Mouse (Mus musculus) midbrain, embryonic 12.5 days (tissue): ENCODE measurements around the gene Odam. TPM values are rescaled to one million over a fixed set of nuclear protein-coding genes. Genes with fewer than 3 reads are reported as not detected.

Experiments
- ATAC-seq: fragments of 200-750 bp; cut with Nextera tagmentation; 2 replicates; pipeline ENCODE4 v1.8.0; 2017; ENCODE audit warnings: low read depth, moderate TSS enrichment, moderate library complexity; ENCODE audit not compliant: low FRiP score
- H3K27ac ChIP-seq: fragments of 300-500 bp; sonication (generic); replicated peaks from 2 replicates; pipeline ENCODE4 v1.5.1; 2016; ENCODE audit warnings: mild to moderate bottlenecking
- H3K27me3 ChIP-seq: fragments of 300-500 bp; sonication (generic); 2 replicates; pipeline ENCODE4 v1.6.1; 2016; ENCODE audit warnings: mild to moderate bottlenecking
- H3K36me3 ChIP-seq: fragments of 300-500 bp; sonication (generic); 2 replicates; pipeline ENCODE4 v1.6.1; 2016
- H3K4me1 ChIP-seq: fragments of 300-500 bp; sonication (generic); 2 replicates; pipeline ENCODE4 v1.6.1; 2016
- H3K4me2 ChIP-seq: fragments of 300-500 bp; sonication (generic); replicated peaks from 2 replicates; pipeline ENCODE4 v1.6.1; 2016; ENCODE audit warnings: mild to moderate bottlenecking, moderate library complexity
- H3K4me3 ChIP-seq: fragments of 300-500 bp; sonication (generic); 2 replicates; pipeline ENCODE4 v1.5.1; 2016; ENCODE audit warnings: mild to moderate bottlenecking
- H3K9ac ChIP-seq: fragments of 300-500 bp; sonication (generic); replicated peaks from 2 replicates; pipeline ENCODE4 v1.6.1; 2016; ENCODE audit warnings: mild to moderate bottlenecking, moderate library complexity
- H3K9me3 ChIP-seq: fragments of 300-500 bp; sonication (generic); 2 replicates; pipeline ENCODE4 v1.6.1; 2016; ENCODE audit warnings: mild to moderate bottlenecking
- WGBS: fragments of 180-500 bp; shearing (Covaris S2); methylation state at CpG from one replicate; pipeline ENCODE4 v1.1.7; 2016; 5-methylcytosine and 5-hydroxymethylcytosine counted together
- polyA plus RNA-seq: library from polyadenylated mRNA; unstranded; fragments of >200 nt; fragmentation: Nextera tagmentation; extraction: Ambion mirVana; gene quantifications from 2 replicates; pipeline ENCODE4 v1.2.1, GENCODE M21; 2016

Gene Odam
- polyA plus RNA-seq = not detected in 2 replicates

DNA sequence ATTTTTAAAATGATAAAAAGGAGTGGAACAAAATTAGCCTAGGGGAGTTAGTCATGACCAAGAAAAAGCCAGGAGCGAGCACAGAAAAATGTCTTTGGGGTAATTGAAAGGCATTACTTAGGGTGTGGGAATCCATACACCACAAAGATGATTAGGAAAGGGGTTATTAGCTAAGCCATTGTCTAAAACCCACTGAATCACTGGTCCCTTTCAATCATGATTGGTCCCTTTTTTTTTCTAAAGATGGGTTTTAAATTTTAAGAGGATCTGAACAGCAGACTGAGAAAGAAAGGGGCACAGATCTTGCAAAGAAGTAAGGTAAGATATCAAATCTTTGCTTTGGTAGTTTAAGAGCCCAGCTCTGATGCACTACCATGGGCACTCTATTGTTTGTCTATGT, at the start of gene Odam:
TSS of gene Odam (plus strand) at position 301 of the 400 bp plus-strand sequence.
- no peak within 1 kb of the TSS for H3K4me3 ChIP-seq
- H3K9me3 ChIP-seq = no peaks in the 10 kb centered on the region
- 77% methylated on average over 1 of the region's 1 CpGs for WGBS

DNA sequence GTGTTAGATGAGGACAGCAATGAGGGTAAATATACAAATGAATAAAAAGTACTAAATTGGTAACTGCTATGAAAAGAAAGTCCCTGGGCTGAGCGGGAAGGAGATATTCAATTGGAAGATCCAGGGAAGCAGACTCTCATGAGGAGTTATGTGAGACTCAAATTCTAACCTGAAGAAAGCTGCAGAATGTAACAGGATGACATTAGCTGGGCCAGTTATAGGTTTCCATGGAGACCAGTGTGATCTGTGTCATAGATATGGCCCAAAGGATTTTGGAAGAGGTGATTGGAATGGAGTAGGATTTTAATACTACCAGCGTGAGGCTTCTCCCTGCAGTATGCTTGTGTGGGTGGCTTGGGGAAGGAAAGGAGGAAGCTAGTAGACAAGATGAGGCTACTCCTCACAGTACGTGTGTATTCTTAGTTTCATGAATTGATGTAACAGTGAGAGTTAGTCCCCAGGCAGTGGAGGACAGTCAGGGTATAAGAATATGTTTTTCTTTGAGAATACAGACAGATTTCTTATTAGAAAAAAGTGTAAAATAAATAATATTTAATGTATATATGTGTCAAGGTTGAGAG, 29.6 kb upstream of the Odam start:
- WGBS = 76% methylated on average over 3 of the region's 3 CpGs
- no peak for ATAC-seq
- no peaks in the 10 kb centered on the region for H3K27me3 ChIP-seq

More for the DNA sequence above, at the start of gene Odam:
- no peak for ATAC-seq
- no peak within 1 kb of the TSS for H3K4me2 ChIP-seq
- H3K9ac ChIP-seq = no peak within 1 kb of the TSS
- no peaks in the 10 kb centered on the region for H3K36me3 ChIP-seq
- H3K27me3 ChIP-seq = no peaks in the 10 kb centered on the region
- H3K27ac ChIP-seq = no peak within 1 kb of the TSS
- no peaks in the 10 kb centered on the region for H3K4me1 ChIP-seq

DNA sequence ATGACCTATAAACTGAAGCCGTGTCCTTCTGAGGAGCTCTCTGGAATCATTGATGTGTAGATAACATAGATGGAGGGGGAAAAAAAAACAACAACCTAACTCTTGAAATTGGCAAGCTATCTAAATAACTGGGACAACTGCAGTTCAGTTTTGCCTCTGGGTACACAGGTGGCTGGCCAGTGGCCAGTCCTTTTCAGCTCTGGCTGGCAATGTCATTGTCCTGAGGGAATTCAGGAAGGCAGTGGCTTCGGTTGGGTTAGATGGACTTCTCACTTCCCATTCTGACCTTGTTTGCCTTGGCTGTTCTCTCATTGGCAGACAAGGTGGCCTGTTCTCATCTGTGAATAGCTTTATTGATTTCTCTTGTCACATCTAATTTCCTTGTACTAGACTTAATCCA, 14.7 kb upstream of the Odam start:
- no peak overlapping the region for H3K9ac ChIP-seq
- H3K36me3 ChIP-seq = no peaks in the 10 kb centered on the region
- no peak overlapping the region for H3K27ac ChIP-seq
- no peak overlapping the region for H3K4me2 ChIP-seq
- 70% methylated on average over 2 of the region's 2 CpGs for WGBS
- H3K9me3 ChIP-seq = no peaks in the 10 kb centered on the region
- no peak for ATAC-seq
- no peak overlapping the region for H3K4me3 ChIP-seq
- no peaks in the 10 kb centered on the region for H3K27me3 ChIP-seq
- H3K4me1 ChIP-seq = no peaks in the 10 kb centered on the region

More for the DNA sequence above, 29.6 kb upstream of the Odam start:
- H3K4me1 ChIP-seq = no peaks in the 10 kb centered on the region
- no peaks in the 10 kb centered on the region for H3K9me3 ChIP-seq
- no peaks in the 10 kb centered on the region for H3K36me3 ChIP-seq
- no peak overlapping the region for H3K9ac ChIP-seq
- no peak overlapping the region for H3K27ac ChIP-seq
- no peak overlapping the region for H3K4me2 ChIP-seq
- H3K4me3 ChIP-seq = no peak overlapping the region

DNA sequence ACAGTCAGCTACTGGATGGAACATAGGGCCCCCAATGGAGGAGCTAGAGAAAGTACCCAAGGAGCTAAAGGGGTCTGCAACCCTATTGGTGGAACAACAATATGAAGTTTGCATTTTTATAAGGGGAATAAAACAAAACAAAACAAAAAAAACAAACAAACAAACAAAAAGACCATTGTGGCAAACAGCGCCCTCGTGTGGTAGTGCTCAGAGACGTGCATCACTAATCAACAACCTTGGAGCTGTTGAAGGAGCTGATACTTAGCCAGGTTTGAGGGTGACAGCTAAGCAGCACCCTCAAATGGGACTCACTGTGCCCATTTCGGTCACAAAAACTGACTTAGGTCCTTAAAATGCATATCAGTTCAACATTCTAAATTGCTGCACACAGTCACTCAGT, 13.4 kb upstream of the Odam start:
- H3K9me3 ChIP-seq = no peaks in the 10 kb centered on the region
- ATAC-seq = no peak
- H3K4me1 ChIP-seq = no peaks in the 10 kb centered on the region
- H3K4me2 ChIP-seq = no peak overlapping the region
- no peak overlapping the region for H3K27ac ChIP-seq
- H3K27me3 ChIP-seq = no peaks in the 10 kb centered on the region
- 32% methylated on average over 4 of the region's 4 CpGs for WGBS
- H3K9ac ChIP-seq = no peak overlapping the region
- H3K36me3 ChIP-seq = no peaks in the 10 kb centered on the region
- H3K4me3 ChIP-seq = no peak overlapping the region

DNA sequence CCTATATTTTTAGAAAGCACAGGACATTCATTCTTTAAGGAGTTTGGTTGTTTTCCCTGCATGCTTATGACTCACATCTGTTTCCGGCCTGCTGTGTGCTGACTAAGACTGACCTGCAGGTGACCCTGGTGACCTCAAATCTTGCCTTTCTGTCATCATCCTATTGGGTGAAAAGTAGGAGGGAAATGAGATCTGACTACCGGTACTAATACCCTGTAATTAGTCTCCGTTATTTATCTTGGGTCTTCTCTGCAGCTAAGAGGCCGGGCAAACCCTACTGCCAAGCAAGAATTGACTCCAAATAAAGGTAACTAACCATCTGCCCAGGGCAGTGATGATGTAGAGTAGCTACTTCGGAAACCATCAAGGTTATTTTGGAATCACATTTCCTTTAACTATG, 40.5 kb downstream of the Odam start, which contains the start of gene Csn3:
TSS of gene Csn3 (plus strand) at position 208 of the 400 bp plus-strand sequence.
- H3K4me3 ChIP-seq = no peak within 1 kb of the TSS
- no peak; the same call in 1 of the 2 replicates for ATAC-seq
- no peaks in the 10 kb centered on the region for H3K4me1 ChIP-seq
- no peak within 1 kb of the TSS for H3K27ac ChIP-seq
- H3K4me2 ChIP-seq = no peak within 1 kb of the TSS
- no peaks in the 10 kb centered on the region for H3K9me3 ChIP-seq
- H3K27me3 ChIP-seq = no peaks in the 10 kb centered on the region
- WGBS = 28% methylated on average over 5 of the region's 5 CpGs
- no peak within 1 kb of the TSS for H3K9ac ChIP-seq
- no peaks in the 10 kb centered on the region for H3K36me3 ChIP-seq

DNA sequence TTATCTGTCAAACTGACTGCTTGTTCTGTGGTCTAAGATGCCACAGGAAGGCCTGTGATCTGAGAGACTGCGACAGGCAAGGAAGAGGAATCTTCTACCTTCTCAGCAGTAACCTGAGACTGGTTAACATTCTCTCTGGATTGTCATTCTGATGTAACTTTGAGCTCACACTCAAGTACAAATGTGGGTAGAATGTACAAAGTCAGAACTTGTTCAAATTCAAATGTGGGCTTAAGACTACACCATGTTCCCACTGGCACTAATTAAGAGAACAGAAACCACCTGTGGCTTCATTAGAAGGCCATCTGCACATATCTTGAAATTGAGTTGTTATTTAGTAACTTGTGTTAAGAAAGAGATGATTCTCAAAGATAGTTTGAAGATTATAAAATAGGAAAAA, 46.8 kb downstream of the Odam start:
- Histone ChIP-seq H3K4me3 (no peak overlapping the region), H3K4me2 (no peak overlapping the region), H3K4me1 (no peaks in the 10 kb centered on the region), H3K9ac (no peak overlapping the region), H3K27me3 (no peaks in the 10 kb centered on the region), H3K9me3 (no peaks in the 10 kb centered on the region), H3K36me3 (no peaks in the 10 kb centered on the region), H3K27ac (no peak overlapping the region)
- 56% methylated on average over 1 of the region's 1 CpGs for WGBS
- ATAC-seq = no peak

DNA sequence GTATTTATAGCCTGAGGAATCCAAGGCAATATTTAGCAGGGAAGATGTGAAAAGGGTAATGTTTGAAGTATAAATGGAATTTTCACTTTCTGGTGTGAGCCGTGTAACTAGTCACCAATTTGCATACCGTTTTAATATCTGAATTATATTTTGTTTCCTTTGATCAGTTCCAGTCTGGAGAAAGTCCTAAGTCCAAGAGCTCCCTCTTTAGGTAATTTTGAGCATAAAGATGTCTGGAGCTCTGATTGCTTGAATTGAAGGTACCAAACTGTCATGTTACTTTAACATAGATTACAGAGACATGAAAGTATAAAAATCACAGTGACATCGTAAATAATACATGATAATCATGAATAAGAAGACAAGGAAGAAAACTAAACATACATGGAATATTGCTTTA, 55.9 kb downstream of the Odam start:
- no peak overlapping the region for H3K4me3 ChIP-seq
- no peaks in the 10 kb centered on the region for H3K27me3 ChIP-seq
- WGBS = 63% methylated on average over 3 of the region's 3 CpGs
- no peak overlapping the region for H3K9ac ChIP-seq
- no peak for ATAC-seq
- H3K4me2 ChIP-seq = no peak overlapping the region
- no peaks in the 10 kb centered on the region for H3K4me1 ChIP-seq
- no peak overlapping the region for H3K27ac ChIP-seq
- no peaks in the 10 kb centered on the region for H3K36me3 ChIP-seq
- H3K9me3 ChIP-seq = no peaks in the 10 kb centered on the region

DNA sequence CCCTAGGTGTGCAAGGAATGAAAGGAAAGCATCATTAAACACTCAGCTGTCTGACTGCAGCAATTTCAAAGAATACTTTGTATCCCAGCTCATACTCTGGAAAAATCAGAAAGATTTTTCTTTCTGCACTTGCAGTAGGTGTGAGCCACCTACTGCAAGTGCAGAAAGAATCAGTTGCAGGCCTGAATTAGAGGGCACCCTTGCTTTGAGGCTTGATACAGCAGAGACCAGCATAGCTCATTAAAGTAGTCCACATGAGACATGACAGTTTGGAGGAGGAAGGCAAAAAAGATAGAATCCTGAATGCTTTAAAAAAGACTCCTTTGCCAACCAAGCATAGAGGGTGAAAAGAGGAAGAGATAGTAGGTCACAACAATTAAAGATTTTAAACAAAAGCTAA, 57.7 kb downstream of the Odam start:
- Histone ChIP-seq H3K9me3 (no peaks in the 10 kb centered on the region), H3K4me1 (no peaks in the 10 kb centered on the region), H3K9ac (no peak overlapping the region), H3K4me2 (no peak overlapping the region), H3K36me3 (no peaks in the 10 kb centered on the region), H3K4me3 (no peak overlapping the region), H3K27ac (no peak overlapping the region), H3K27me3 (no peaks in the 10 kb centered on the region)
- no peak for ATAC-seq

Other genes with a start within 250 kb of the Odam start
- gene Csn1s1, start 218.8 kb upstream of the Odam start, polyA plus RNA-seq = not detected in 2 replicates
- gene Csn2, start 185.4 kb upstream of the Odam start, polyA plus RNA-seq = not detected in 2 replicates
- not detected in 2 replicates for gene Csn1s2a, start 110.5 kb upstream of the Odam start, polyA plus RNA-seq
- gene Csn1s2b, start 76.9 kb upstream of the Odam start, polyA plus RNA-seq = not detected in 2 replicates
- not detected in 2 replicates for gene Prr27, start 59.3 kb upstream of the Odam start, polyA plus RNA-seq
- gene Csn3, start 40.5 kb downstream of the Odam start, polyA plus RNA-seq = not detected in 2 replicates
- not detected in 2 replicates for gene 2310003L06Rik, start 84.4 kb downstream of the Odam start, polyA plus RNA-seq
- gene Gm28434, start 84.5 kb downstream of the Odam start, polyA plus RNA-seq = not detected in 2 replicates
- not detected in 2 replicates for gene Cabs1, start 94.4 kb downstream of the Odam start, polyA plus RNA-seq
- not detected in 2 replicates for gene Smr3a, start 117.5 kb downstream of the Odam start, polyA plus RNA-seq
- not detected in 2 replicates for gene Smr2, start 201.5 kb downstream of the Odam start, polyA plus RNA-seq
- not detected in 2 replicates for gene Gm11116, start 226.5 kb downstream of the Odam start, polyA plus RNA-seq